Mouse (Mus musculus) kidney, postnatal 4 days (tissue): Measurements from ENCODE around the gene Hmcn1.

Experiments
- DNase-seq, 2 experiments: peaks; one replicate each; pipeline ENCODE4 v3.0.0; 2021; ENCODE audit warnings: mixed read lengths in 2 of 2

Gene Hmcn1

DNA sequence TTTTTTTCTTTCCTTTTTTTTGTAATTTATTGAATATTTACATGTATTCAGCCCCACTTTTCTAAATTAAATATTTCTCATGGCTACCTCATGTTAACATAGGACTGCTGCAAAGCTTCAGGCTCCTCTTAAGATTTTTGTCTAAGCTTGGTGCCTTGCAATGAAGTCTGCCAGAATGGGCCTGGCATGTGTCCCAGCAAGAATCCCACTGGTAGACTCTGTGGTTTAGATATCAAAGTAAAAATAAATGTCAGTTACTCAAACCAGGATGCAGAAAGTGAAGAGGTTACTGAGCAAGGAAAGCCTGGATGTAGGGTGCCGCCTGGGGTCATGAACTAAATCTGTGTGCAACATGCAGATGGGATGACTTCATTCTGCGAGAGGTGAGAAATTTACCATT lies 217.5 kb downstream of the Hmcn1 start:
- DNase-seq, result peak; percentile 49 to 57

DNA sequence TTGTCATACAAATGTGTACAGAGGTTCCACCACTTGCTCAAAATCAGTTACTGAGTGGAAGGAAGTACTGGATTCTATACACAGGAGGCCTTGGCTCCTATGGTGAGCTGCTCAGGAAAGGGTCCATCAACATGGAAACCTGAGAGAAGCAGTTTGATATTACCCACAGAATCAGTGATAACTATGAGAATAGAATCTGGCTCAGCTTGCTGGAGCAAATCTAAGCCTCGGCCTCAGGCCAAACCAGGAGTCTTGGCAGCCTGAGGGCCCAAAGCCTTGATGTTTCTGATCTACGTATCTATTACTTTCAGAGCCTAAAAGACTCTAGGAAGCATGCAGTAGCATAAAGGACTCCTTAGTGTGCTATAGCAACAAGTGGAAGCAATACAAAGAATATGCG lies 220.3 kb downstream of the Hmcn1 start:
- DNase-seq, result no peak

DNA sequence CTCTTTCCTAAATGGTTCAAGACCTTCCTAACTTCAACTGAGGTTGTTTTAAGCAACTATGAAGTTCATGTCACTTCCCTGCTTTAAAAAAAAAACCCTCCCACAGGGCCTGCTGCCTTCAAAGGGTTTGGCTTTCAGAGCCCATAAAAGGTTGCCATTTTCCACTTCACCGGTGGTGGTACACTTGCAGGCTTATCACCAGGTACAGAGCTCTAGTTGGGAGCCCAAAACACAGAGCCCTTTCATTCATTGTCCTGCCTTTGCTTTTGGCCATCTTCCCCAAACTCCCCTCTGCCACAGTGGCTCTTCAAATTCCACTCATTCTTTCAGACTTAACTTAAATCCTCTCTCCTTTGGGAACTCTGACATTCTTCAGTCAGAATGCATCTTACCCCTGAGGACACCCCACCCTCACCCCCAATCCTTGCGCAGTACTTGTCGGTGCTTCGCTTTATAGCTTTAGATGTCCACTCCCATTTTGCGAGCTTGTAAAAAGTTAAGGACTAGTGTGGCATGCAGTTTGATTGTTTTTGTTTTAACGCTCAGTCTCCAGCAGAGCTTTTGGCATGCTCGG lies 222.2 kb downstream of the Hmcn1 start:
- no peak for DNase-seq

DNA sequence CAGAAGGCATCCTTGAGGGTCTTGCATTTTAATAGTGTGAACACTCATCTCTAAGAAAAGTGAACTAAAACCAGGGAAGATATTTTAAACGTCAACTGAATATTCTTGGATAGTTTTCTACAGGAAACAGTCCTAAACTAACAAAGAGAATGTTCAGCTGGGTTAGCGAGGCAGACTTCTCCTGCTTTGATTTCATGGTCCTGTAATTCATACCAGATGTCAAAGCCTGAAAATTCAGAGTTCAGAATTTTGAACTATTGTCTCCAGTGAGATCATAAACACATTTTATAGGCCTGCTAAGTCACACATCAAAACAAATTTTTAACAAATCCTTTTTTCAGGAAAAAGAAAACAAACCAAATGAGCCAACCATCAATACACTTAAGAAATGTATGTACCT lies 223.4 kb downstream of the Hmcn1 start:
- no peak for DNase-seq

DNA sequence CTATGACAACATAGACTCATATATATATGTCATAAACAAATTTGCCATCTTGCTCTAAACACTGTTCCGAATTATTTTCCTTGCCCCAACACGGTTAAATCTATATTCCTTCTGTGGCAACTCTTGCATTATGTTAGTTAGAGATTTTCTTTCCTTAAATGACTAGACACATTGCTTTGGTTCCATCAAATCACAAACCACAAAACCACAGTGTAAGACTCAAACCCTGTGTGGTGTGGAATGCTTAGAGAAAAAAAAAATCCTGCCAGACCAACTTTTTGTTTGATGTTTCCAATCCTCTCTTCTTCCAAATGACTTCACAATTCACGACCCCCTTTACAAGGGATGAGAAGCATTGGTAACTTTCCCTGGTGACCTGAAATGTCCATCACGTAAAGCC lies 231.6 kb downstream of the Hmcn1 start:
- DNase-seq, result no peak

DNA sequence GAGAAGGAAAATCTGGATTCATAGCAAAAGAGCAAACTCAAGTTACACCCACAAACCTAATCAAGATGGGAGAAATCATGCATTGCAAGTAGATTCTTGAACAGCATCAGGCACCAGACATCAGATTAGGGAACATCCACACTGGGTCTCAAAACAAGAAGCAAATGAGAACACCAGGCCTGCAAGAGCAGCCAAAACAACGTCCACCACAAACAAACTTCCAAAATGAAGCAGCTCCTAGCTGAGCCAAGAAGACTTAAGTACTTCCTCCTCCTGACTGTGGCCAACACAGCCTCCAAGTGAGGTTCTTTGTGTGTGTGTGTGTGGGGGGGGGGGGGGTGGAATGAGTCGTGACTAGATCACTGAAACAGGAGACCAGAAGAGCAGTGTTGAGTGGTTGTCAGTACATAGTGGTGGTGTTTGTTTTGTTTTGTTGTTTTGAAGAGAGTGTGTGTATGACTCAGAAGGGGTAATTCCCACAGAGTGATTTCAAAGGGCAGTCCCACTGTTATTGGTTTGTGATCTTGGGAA lies 232.4 kb downstream of the Hmcn1 start:
- DNase-seq, result no peak

DNA sequence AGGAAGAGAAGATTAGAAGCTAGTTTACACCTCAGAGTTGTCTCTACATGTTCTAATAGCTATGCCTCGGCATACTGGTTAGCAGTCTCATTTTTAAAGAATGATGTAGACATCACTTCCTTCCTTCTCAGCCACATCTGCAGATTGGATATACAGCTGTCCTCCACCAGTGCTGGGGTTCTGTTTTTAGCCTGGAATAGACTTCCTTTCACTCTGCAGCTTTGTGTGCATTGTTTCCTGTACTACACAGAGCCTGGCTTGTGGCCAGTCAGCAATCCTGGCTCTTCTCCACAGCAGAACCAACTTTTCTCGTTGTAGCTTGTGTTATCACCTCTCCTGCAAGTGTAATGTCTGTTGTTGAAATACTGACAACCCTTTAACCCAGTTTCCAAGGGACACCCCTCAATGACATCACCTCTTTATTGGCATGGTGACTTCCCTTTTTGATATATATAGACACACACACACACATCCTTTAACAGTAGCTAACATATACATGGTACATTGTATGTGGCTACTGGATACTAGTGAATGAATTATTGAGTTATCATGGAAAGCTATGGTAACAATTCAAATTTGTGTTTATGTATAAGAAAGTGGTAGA lies 233.7 kb downstream of the Hmcn1 start:
- peak; percentile 54 to 69 for DNase-seq

DNA sequence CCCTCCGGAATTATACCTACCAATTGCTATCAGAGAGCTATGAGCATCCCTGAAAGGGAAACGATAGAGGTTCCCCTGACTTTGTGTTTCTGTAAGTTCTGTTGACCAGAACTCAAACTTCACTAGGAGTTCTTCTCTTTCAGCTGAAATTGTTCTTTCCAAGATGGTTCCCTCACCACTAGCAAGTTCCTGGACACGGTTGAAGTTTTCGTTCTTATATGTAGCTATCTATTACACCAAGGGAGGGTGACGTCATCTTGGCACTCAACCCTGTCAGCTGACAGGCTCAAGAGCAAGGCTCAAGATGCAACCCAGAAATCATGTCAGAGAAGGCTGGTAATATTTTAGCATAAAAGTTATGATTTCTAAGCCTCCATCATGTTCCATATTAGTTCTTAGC lies 239.3 kb downstream of the Hmcn1 start:
- DNase-seq, result no peak

DNA sequence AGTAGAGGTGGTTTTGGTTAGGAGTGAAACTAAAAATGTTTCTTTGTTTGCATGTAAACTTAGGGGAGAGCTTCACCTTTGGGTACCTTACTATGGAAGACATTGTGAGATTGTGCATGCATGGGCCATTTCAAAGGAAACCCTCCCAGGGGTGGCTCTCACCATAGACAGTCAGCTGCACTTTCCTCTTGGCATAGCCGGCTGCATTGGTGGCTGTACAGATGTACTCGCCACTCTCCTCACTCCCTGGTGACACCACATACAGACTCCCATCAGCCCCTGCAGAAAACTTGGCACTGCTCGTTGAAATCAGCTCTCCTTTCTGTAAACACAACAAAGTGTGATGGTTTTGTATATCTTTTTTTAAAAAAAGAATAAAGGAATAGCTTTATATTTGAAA lies 244.5 kb downstream of the Hmcn1 start:
- no peak for DNase-seq

DNA sequence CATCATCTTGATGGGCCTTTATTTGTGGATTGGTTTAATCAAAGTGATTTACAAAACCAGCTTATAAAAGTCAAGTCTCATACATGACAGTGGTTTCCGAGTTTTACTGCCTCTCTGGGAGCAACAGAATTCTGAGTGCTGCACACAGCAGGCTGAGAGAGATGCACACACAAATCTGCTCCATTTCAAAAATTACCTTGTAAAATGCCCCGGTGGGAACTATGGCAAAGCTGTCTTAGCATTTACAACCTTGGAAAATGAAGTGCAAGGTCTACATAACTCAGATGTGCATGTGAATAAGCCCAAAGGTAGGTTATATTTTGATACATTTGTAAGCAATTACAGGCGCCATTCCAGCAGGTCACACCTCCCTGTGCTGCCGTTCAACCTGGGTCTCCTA lies 245.5 kb downstream of the Hmcn1 start:
- DNase-seq, result no peak

DNA sequence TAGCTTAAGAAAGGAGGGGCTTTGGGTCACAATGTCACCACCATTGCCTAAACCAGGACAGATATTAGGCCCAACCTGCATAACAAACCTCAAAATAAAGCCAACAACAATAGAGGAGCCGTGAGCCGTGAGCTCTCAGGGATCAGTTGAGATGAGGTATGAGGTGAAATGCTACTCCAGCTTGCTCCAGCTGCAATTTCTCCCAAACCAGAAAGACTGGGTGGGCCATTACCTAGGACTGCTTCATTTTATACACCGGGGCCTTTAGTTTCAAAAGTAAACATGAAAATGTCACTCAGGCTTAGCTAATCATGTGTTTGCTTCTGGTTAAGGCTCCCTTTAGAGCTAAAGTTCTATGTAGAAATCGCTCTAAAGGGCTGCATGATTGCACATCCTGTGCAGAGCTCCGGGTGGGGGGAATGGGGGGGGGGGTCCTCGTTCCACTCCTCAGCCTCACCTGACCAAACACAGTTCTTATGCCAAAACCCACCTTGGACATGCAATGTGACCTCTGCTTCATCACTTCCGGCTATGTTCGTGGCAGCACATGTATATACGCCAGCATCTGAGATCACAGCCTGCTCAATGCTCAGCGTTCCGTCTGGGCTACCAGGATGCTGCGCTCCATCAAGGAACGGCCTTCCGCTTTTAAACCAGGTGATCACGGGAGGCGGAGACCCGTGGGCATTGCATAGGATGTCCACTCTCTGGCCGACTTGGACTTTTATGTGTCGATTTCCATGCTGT lies 250.0 kb downstream of the Hmcn1 start:
- peak; percentile 23 to 47 for DNase-seq

DNA sequence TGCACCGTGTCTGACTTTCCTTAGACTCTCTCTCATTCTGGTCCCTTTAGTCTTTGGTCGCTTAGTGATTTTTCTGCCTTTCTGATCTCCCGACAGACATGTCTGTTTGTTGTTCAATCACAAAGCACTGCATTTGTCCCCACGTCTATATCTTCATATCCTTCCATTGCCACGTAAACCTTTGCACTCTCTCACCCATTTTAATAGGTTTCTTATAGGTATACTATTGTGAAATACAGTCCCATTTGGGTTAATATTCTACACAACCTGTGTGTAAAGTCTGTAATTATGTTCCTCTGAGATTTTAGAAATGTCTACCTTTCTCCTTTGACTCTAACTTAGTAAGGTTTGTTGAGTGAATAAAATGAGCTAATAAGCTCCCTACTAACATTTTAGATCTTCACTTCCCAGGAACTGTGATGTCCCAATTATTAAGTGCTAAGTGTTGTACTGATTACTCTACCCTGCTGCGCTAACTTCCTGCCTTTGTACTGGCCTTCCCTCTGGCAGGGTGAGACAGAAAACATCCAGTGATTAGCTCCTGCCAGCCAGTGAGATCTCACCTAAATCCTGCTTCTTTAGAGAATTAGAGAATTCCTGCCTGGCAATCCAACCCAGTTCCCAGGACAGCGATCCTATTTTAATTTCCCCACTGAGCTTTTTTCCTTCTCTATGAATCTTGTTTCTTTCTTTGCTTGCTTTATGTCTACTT lies 250.7 kb downstream of the Hmcn1 start:
- DNase-seq, result no peak

DNA sequence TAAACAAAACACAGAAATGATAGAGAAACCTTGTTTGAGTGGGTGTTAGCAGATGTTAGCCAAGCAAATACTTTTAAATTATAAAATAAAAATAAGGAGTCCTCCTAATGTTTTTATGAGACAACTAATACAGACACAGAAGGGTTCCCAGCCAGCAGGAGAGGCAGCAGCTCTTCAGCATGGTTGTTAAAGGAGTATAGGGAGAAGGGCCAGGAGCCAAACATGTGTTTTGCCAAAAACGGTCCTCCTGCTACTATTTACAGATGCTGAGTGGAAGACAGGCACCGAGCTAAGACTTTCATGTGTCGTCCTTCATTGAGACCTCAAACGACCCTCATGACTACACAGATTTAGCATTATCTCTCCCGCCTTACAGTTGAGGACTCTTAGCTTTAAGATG lies 281.8 kb downstream of the Hmcn1 start:
- peak; percentile 18 to 43 for DNase-seq

DNA sequence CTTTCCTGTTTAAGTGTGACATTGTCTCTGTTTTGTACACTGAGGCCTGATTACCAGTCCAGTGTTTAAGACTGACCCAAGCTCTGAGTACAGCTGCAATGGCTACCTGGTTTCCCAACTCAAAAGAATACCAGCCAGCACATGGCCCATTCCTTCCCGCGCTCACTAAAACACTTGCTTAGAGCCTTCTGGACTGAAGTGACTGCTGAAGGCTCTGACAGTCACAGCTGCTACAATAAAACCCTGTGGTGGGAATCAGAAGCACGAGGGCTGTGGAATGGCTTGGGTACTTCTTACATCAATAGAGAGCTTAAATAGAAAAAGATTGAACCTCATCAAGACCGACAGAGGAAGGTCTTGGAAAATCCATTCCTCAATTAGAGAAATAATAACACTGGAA lies 286.7 kb downstream of the Hmcn1 start:
- DNase-seq, result no peak

DNA sequence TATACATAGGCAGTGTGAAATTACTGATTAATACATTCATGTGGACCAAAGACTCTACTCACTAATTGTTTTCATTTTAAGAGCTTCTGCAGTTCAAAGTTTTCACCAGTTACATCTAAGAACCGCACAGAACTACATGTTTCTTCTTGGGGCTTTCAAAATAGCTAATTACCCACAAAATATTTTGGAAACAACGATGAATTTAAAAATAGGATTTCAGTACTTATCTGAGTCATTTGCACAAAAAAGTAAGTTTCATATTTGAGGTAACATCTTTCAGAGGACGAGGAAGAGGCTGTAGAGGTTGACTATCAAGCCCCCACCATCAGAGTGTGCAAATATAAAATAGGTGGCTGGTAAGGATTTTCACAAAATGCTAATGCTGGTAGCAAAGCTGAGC lies 295.5 kb downstream of the Hmcn1 start:
- no peak for DNase-seq

DNA sequence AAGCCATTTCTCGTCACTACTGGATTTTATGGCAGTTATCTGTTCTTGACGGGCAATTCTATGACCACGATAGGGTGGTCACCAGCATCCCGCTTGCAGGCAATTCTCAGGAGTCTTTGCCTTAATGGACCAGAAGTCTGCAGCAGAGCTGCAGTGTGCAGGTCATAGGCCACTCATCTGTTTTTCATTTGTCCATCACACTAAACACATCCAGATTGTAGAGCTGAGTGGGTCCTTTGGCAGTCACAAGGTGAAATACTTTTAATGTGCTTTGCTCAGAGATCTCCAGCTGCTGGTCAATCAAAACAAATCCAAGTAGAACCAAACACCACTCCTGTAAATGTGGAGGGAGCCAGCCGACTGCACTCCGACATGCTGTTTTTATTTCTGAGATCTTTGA lies 311.2 kb downstream of the Hmcn1 start:
- no peak for DNase-seq

DNA sequence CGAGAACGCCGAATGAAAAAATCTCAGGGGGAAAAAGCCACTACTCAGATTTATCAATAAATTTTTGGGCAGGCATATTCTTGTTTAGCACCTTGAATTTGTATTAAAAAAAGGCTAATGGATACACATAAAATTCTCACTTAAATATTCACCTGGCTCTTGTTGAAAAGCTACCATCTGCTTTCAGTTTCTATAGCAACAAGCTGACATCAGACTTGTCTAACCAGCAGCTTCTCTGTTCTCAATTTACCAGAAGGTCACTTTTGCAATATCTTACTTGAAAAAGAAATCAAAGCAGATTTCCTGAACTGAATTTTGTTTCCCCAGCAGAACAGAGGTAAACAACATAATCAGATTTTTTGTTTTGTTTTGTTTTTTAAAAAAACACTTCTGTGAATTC lies 311.8 kb downstream of the Hmcn1 start:
- DNase-seq, result no peak

DNA sequence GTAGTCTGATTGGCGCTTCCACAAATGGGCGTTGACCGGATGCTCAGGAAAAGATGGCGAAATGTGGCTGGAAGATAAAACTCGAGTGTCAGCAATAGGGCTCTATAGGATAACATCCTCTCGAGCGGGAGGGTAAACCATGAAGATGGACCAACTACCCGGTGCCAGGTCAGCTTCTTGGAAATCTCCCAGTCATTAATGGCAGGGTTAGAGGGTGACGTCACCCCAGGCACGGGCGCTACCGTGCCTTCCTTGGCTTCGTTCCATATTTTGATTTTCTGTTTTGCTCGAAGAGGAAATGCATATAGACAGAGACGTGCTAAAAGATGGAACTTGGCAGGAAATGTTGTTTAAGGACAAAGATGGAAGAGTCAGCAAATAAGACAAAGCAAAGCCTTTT lies 312.2 kb downstream of the Hmcn1 start:
- no peak for DNase-seq

DNA sequence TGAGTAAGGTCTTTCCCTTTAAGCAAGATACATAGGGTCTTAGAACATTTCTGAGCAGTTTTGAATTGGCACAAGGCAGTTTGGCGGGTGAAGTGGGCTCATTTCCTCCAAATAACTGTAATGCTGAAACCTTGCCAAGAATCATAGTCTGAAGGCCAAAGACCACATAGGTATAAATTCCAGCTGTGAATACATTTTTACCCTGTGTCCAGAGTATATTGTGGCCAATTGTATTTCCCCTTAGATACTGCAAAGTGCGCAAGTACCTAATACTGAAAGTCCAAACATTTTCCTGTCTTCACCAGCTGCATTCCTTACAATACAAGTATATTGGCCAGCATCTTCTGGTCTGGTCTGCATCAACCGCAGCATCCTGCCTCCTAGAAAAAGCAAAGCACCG lies 312.9 kb downstream of the Hmcn1 start:
- no peak for DNase-seq

DNA sequence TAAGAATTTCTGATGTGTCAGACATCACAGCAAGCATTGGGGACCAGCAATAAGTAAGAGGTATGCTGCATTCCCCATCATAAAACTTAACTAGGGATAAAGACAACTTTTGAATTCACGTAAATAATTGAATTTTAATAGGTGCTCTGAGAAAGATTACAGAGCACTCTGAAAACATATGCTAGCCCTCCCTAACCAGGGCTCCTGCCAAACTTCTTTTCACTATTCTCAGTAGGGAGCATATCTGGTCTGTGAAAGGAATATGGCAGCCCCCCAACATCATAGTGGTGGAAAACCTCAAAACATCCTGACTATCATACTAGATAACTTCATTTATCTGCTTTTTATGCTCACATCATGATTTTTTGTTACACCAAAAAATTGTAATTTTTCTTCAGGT lies 347.9 kb downstream of the Hmcn1 start:
- DNase-seq, result no peak

DNA sequence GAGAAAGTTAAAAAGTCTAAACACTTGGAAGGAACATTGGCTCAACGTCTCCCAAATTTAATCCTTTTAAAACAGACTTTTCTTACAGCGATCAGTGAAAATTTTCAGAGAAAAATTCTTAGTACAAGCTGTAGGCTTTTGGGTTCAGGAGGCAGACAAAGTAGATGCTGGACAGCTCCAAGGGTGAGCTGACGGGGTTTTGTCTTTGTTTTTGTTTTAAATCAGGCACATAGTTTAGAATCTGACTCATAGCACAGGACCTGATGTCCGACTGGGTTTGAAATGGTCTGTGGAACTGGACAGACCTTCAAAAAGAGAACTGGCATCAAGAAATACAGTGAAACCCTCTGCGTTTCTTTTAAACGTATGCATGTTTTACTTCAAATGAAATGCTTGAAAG lies 353.7 kb downstream of the Hmcn1 start:
- peak in 1 of 2 experiments; percentile 7 for DNase-seq

DNA sequence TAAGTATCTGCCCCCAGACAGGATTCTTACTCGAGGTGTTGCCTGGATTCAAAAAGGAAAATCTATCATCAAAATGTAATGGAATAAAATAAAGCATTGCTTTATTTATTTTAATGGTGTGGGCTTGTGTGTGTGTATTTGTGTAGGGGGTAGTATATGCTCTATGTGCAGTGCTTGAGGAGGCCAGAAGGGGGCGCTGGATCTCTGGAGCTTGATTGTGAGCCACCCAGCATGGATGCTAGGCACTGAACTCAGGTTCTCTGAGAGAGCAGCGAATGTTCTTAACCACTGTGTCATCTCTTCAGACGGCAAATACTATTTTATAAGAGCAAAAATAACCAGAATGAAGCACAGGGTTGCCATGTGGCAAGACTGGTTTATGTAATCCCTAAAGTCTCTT lies 360.7 kb downstream of the Hmcn1 start:
- peak; percentile 21 to 23 for DNase-seq

DNA sequence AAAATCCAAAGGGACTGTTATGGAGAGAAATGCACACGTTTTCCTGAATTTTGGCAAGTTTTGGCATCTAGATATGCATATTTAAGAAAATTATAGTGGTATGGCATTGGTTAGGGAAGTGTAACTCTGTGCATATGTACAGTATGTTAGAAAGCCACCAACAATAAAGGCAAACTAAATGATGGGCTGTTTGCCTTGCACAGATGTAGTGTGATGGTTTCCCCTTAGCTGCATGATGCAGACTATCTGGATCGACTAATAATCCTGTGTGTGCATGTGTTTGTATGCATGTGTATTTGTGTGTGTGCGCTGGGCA lies 361.4 kb downstream of the Hmcn1 start:
- DNase-seq, result no peak
